Mouse (Mus musculus) neural tube, embryonic 13.5 days (tissue): Measurements from ENCODE around the gene A1cf. TPM values are rescaled to one million over a fixed set of nuclear protein-coding genes. Genes with fewer than 3 reads are reported as not detected.

Source experiments
- ATAC-seq: fragments of 200-750 bp; cut with Nextera tagmentation; 2 replicates; pipeline ENCODE4 v1.8.0; 2017; ENCODE audit warnings: low read depth, mild to moderate bottlenecking, moderate TSS enrichment, moderate library complexity
- H3K27ac ChIP-seq: fragments of 300-500 bp; sonication (generic); replicated peaks from 2 replicates; pipeline ENCODE4 v1.5.1; 2015; ENCODE audit warnings: moderate library complexity, mild to moderate bottlenecking, inconsistent platforms
- H3K27me3 ChIP-seq: fragments of 300-500 bp; sonication (generic); 2 replicates; pipeline ENCODE4 v1.6.1; 2015; ENCODE audit warnings: mild to moderate bottlenecking, inconsistent platforms
- H3K36me3 ChIP-seq: fragments of 300-500 bp; sonication (generic); 2 replicates; pipeline ENCODE4 v1.6.1; 2015; ENCODE audit warnings: mild to moderate bottlenecking, inconsistent platforms
- H3K4me1 ChIP-seq: fragments of 300-500 bp; sonication (generic); replicated peaks from 2 replicates; pipeline ENCODE4 v1.6.1; 2015; ENCODE audit warnings: inconsistent platforms
- H3K4me2 ChIP-seq: fragments of 300-500 bp; sonication (generic); 2 replicates; pipeline ENCODE4 v1.6.1; 2015; ENCODE audit warnings: inconsistent platforms, mild to moderate bottlenecking, moderate library complexity
- H3K4me3 ChIP-seq: fragments of 300-500 bp; sonication (generic); 2 replicates; pipeline ENCODE4 v1.5.1; 2015; ENCODE audit warnings: mild to moderate bottlenecking, inconsistent platforms
- H3K9ac ChIP-seq: fragments of 300-500 bp; sonication (generic); 2 replicates; pipeline ENCODE4 v1.6.1; 2015; ENCODE audit warnings: moderate library complexity, mild to moderate bottlenecking, inconsistent platforms
- H3K9me3 ChIP-seq: fragments of 300-500 bp; sonication (generic); 2 replicates; pipeline ENCODE4 v1.6.1; 2016; ENCODE audit warnings: inconsistent platforms
- WGBS: fragments of 180-500 bp; shearing (Covaris S2); methylation state at CpG from one replicate; pipeline ENCODE4 v1.1.7; 2015; 5-methylcytosine and 5-hydroxymethylcytosine counted together
- polyA plus RNA-seq: library from polyadenylated mRNA; unstranded; fragments of >200 nt; fragmentation: Nextera tagmentation; extraction: Ambion mirVana; gene quantifications from 2 replicates; pipeline ENCODE4 v1.2.1, GENCODE M21; 2015

A1cf gene
- polyA plus RNA-seq, 1 experiment from 2014 or later, result not detected

GRCm38 (mm10) chr19:31891001-31891893, 22.7 kb downstream of the A1cf start:
- Histone ChIP-seq H3K9ac (no peak overlapping the region), H3K27me3 (no peaks in the 10 kb centered on the region), H3K4me2 (no peak overlapping the region), H3K9me3 (no peaks in the 10 kb centered on the region), H3K4me3 (no peak overlapping the region), H3K4me1 (no peaks in the 10 kb centered on the region), H3K27ac (no peak overlapping the region), H3K36me3 (no peaks in the 10 kb centered on the region)
- ATAC-seq, result no peak
- WGBS, result 89% methylated on average over 6 of the region's 6 CpGs

- 80% methylated on average over 1 of the region's 1 CpGs for WGBS
These were observed 27.4 kb downstream of the A1cf start for GRCm38 (mm10) chr19:31895971-31896370.

GRCm38 (mm10) chr19:31896711-31897110, 28.1 kb downstream of the A1cf start:
- Histone ChIP-seq H3K4me2 (no peak overlapping the region), H3K27ac (no peak overlapping the region), H3K27me3 (no peaks in the 10 kb centered on the region), H3K9me3 (no peaks in the 10 kb centered on the region), H3K4me3 (no peak overlapping the region), H3K4me1 (no peaks in the 10 kb centered on the region), H3K36me3 (no peaks in the 10 kb centered on the region), H3K9ac (no peak overlapping the region)
- 88% methylated on average over 1 of the region's 1 CpGs for WGBS
- no peak for ATAC-seq

More at GRCm38 (mm10) chr19:31895971-31896370, 27.4 kb downstream of the A1cf start:
- Histone ChIP-seq H3K27me3 (no peaks in the 10 kb centered on the region), H3K4me3 (no peak overlapping the region), H3K36me3 (no peaks in the 10 kb centered on the region), H3K9me3 (no peaks in the 10 kb centered on the region), H3K4me1 (no peaks in the 10 kb centered on the region), H3K4me2 (no peak overlapping the region), H3K9ac (no peak overlapping the region), H3K27ac (no peak overlapping the region)
- ATAC-seq, result no peak

GRCm38 (mm10) chr19:31905671-31906070, 37.1 kb downstream of the A1cf start:
- H3K9me3 ChIP-seq, result no peaks in the 10 kb centered on the region
- H3K4me2 ChIP-seq, result no peak overlapping the region
- WGBS, result 53% methylated on average over 7 of the region's 7 CpGs
- no peaks in the 10 kb centered on the region for H3K27me3 ChIP-seq
- H3K27ac ChIP-seq, result no peak overlapping the region
- ATAC-seq, result no peak
- no peaks in the 10 kb centered on the region for H3K36me3 ChIP-seq
- no peak overlapping the region for H3K4me3 ChIP-seq
- no peaks in the 10 kb centered on the region for H3K4me1 ChIP-seq
- H3K9ac ChIP-seq, result no peak overlapping the region

- no peak overlapping the region for H3K27ac ChIP-seq
- 77% methylated on average over 6 of the region's 6 CpGs for WGBS
- H3K36me3 ChIP-seq, result no peaks in the 10 kb centered on the region
- no peaks in the 10 kb centered on the region for H3K27me3 ChIP-seq
- no peaks in the 10 kb centered on the region for H3K9me3 ChIP-seq
- H3K4me2 ChIP-seq, result no peak overlapping the region
- no peak overlapping the region for H3K4me3 ChIP-seq
- H3K9ac ChIP-seq, result no peak overlapping the region
- no peaks in the 10 kb centered on the region for H3K4me1 ChIP-seq
- ATAC-seq, result no peak
These were observed 41.9 kb downstream of the A1cf start for GRCm38 (mm10) chr19:31910423-31910822.

GRCm38 (mm10) chr19:31913946-31914345, 45.4 kb downstream of the A1cf start:
- no peaks in the 10 kb centered on the region for H3K27me3 ChIP-seq
- H3K27ac ChIP-seq, result no peak overlapping the region
- H3K4me3 ChIP-seq, result no peak overlapping the region
- H3K4me1 ChIP-seq, result no peaks in the 10 kb centered on the region
- H3K9ac ChIP-seq, result no peak overlapping the region
- 94% methylated on average over 4 of the region's 4 CpGs for WGBS
- H3K36me3 ChIP-seq, result no peaks in the 10 kb centered on the region
- no peak for ATAC-seq
- no peak overlapping the region for H3K4me2 ChIP-seq
- no peaks in the 10 kb centered on the region for H3K9me3 ChIP-seq

GRCm38 (mm10) chr19:31920357-31920756, 51.8 kb downstream of the A1cf start:
- no peaks in the 10 kb centered on the region for H3K27me3 ChIP-seq
- H3K9me3 ChIP-seq, result no peaks in the 10 kb centered on the region
- H3K4me2 ChIP-seq, result no peak overlapping the region
- H3K36me3 ChIP-seq, result no peaks in the 10 kb centered on the region
- H3K9ac ChIP-seq, result no peak overlapping the region
- no peak overlapping the region for H3K4me3 ChIP-seq
- ATAC-seq, result no peak
- 86% methylated on average over 4 of the region's 4 CpGs for WGBS
- H3K27ac ChIP-seq, result no peak overlapping the region
- H3K4me1 ChIP-seq, result no peaks in the 10 kb centered on the region

- Histone ChIP-seq H3K27ac (no peak overlapping the region), H3K9me3 (no peaks in the 10 kb centered on the region), H3K4me3 (no peak overlapping the region), H3K9ac (no peak overlapping the region), H3K4me2 (no peak overlapping the region), H3K4me1 (no peaks in the 10 kb centered on the region), H3K36me3 (no peaks in the 10 kb centered on the region), H3K27me3 (no peaks in the 10 kb centered on the region)
- ATAC-seq, result no peak
- 32% methylated on average over 5 of the region's 5 CpGs for WGBS
These were observed 53.3 kb downstream of the A1cf start for GRCm38 (mm10) chr19:31921852-31922251.

- no peak overlapping the region for H3K27ac ChIP-seq
These were observed 55.2 kb downstream of the A1cf start for GRCm38 (mm10) chr19:31923615-31924352.

GRCm38 (mm10) chr19:31950793-31951489, 82.4 kb downstream of the A1cf start:
- no peaks in the 10 kb centered on the region for H3K36me3 ChIP-seq
- no peak overlapping the region for H3K9ac ChIP-seq
- no peak for ATAC-seq
- H3K4me1 ChIP-seq, result no peaks in the 10 kb centered on the region
- H3K27ac ChIP-seq, result no peak overlapping the region
- H3K9me3 ChIP-seq, result no peaks in the 10 kb centered on the region
- H3K4me2 ChIP-seq, result no peak overlapping the region
- no peak overlapping the region for H3K4me3 ChIP-seq
- WGBS, result 87% methylated on average over 7 of the region's 7 CpGs
- no peaks in the 10 kb centered on the region for H3K27me3 ChIP-seq

More at GRCm38 (mm10) chr19:31923615-31924352, 55.2 kb downstream of the A1cf start:
- no peaks in the 10 kb centered on the region for H3K36me3 ChIP-seq
- no peaks in the 10 kb centered on the region for H3K4me1 ChIP-seq
- H3K4me3 ChIP-seq, result no peak overlapping the region
- 81% methylated on average over 6 of the region's 6 CpGs for WGBS
- no peaks in the 10 kb centered on the region for H3K27me3 ChIP-seq
- H3K9me3 ChIP-seq, result no peaks in the 10 kb centered on the region
- no peak overlapping the region for H3K9ac ChIP-seq
- no peak overlapping the region for H3K4me2 ChIP-seq
- no peak for ATAC-seq

- Histone ChIP-seq H3K36me3 (no peaks in the 10 kb centered on the region), H3K4me1 (no peaks in the 10 kb centered on the region), H3K4me2 (no peak overlapping the region), H3K27me3 (no peaks in the 10 kb centered on the region), H3K9ac (no peak overlapping the region), H3K9me3 (no peaks in the 10 kb centered on the region), H3K27ac (no peak overlapping the region), H3K4me3 (no peak overlapping the region)
- WGBS, result 81% methylated on average over 2 of the region's 2 CpGs
- no peak for ATAC-seq
These were observed 85.2 kb downstream of the A1cf start for GRCm38 (mm10) chr19:31953799-31954198.

GRCm38 (mm10) chr19:31954267-31954666, 85.7 kb downstream of the A1cf start:
- H3K9me3 ChIP-seq, result no peaks in the 10 kb centered on the region
- 89% methylated on average over 4 of the region's 4 CpGs for WGBS

More at GRCm38 (mm10) chr19:31954267-31954666, 85.7 kb downstream of the A1cf start:
- Histone ChIP-seq H3K27ac (no peak overlapping the region), H3K36me3 (no peaks in the 10 kb centered on the region), H3K9ac (no peak overlapping the region), H3K4me2 (no peak overlapping the region), H3K27me3 (no peaks in the 10 kb centered on the region), H3K4me3 (no peak overlapping the region), H3K4me1 (no peaks in the 10 kb centered on the region)
- no peak for ATAC-seq
